Mouse (Mus musculus): ENCODE measurements at regions not wholly inside any gene's neighbourhood (a gene's known extent, or its start where the extent isn't known, plus 50 kb on each side); places are given as distances from the start of the nearest gene placed in this dataset.

DNA sequence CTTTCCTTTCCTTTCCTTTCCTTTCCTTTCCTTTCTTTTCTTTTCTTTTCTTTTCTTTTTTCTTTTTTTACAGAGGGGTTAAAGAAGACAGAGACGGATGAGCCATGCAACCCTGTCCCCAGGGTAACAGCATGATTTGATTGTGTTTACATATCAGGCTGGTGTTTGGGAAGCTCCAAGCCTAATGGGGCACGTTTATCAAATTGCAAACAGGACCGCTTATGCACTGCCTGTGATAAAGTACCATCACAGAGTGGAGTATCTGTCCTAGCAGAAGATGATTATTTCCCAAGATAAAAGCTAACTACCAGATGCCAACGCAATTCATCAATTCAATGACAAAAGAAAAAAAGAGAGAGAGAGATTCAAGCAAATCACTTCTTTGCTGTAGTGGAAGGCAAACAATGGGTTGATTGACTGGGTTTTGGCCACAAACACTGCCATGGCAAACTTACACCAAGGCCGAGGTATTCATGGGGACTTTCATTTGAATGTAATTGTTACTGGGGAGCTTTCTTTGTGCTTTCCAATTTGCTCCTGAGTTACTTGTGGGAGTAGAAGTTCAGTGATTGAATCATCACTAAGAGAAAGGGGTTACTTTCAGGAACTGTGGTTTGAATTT lies 1450.1 kb downstream of the Slc22a22 start:
- peak; percentile 6 for DNase-seq

DNA sequence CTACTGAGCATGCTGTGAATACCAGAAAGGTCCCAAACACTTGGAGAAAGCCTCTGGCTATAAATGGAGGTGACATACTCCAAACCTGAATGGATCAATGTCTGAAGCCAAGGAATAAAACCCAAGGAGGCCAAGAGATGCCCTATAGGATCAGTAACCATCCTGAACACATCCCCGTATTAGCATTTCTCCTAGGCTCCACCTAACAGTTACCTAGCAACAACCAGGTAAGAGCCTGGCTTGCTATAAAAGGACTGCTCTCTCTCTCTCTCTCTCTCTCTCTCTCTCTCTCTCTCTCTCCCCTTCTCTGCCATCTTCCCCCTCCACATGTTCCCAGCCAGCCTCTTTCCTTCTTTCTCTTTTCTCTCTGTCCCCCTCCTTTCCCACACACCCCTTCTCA lies 1452.7 kb downstream of the Slc22a22 start:
- no peak for DNase-seq

GRCm38 (mm10) chr15:56023862-56024484 lies 1453.5 kb downstream of the Slc22a22 start:
- no peak for DNase-seq

DNA sequence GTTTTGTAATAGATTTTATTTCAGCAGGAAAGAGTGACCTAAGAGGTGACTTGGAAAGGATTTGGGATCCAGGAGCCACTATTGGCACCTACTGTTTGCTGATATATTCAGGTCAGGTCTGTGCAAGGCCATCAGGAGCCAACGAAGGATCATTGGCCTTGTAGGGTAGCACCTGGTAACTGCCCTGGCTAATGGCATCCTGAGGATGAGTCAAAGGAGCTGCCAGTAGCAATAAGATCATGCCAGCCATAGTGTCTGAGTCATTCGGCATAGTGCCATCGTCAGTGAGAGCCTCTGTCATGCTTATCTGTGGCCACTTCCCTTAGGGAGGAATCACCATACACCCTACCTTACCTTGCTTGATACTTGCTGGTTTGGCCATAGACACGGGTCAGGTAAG lies 1455.1 kb downstream of the Slc22a22 start:
- DNase-seq, result no peak

DNA sequence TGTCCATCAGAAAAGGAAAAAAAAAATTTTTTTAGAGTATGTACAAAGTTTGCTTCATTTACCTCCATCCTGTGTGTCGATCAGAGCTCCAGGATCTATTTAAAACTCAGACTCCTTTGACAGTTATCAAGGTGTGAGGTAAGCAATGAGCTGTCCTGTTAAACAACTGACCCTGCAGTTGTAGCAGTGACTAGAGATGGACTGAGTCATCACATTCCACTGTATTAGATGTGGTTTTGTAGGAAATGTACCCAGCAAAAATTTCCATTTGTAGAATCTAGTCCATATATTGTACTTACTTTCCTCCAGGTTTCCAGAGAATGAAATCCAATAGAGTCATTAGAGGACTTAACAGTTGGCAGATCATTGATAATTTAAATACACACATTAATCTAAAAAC lies 1459.3 kb downstream of the Slc22a22 start:
- no peak for DNase-seq

DNA sequence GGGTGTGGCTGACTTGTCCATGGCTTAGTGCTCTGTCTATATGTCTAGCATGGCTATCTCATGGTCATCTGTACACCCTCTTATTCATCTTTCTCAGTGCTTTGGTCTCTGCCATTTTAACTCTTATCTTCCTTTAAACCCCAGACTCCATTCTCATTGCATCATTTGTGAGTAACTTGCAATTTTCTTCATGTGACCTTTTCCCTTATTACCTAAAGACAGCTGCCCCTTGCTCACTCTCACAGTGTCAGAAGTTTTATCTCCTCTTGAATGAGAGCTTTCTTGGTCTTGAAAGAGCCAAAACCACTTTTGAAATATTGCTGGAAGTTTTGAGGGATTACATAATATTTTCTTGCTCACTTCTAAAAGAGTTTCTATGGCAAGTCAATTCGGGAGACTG lies 1459.9 kb downstream of the Slc22a22 start:
- DNase-seq, result no peak

- DNase-seq, result no peak
These were observed 1461.4 kb downstream of the Slc22a22 start for GRCm38 (mm10) chr15:56016070-56016469.

DNA sequence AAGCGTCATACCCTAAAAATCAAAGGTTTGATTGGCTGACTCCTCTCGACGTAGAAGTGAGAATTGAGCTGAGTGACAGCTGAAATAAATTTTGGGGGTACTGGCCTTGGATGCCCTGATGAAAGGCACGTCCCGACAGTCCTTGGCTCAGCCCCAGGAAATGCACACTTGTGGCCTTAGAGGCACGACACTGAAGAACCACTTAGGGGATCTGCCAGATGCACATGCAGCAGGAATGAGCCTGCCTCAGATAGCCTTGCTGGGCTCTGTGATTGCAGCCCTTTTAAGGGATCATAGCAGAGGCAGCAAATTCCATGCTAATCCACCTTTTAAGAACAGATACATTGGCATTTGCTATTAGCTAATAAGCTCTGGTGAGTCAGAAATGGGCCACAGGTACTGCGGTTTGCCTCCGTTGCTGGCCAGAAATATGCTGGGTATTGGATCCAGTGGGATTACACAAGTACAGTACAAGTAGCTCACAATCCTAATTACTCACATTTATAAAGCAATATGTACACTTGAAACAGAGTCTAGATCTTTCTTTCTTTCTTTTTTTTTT lies 1463.3 kb downstream of the Slc22a22 start:
- peak; percentile 0 for DNase-seq

DNA sequence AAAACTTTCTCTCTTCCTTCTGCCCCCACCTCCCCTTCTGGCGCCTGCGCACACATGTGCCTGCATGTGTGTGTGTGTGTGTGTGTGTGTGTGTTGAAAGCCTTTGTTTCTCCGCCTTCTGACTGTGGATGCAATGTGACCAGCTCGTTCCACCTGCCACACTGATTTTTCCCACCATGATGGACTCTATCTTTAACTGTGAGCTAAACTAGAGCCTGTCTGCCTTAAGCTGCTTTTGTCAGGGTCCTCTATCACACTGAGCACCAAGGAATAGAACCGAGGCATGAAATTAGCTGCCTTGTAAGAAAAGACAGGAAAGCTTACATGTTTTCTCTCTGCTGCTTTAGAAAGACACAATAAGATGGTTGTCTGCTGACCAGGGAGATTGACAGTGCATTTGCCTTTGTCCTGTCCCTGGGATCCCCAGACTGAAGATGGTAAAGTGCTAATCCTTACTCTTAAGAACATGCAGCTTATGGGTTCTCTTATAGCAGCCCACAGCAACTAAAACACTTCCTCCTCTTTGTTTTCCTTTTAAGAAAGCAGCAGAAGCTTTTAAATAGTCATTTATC lies 1468.7 kb downstream of the Slc22a22 start:
- no peak for DNase-seq

GRCm38 (mm10) chr15:56007376-56007775 lies 1470.0 kb downstream of the Slc22a22 start:
- DNase-seq, result no peak

- DNase-seq, result no peak
These were observed 1472.1 kb downstream of the Slc22a22 start for GRCm38 (mm10) chr15:56005361-56005760.

GRCm38 (mm10) chr15:56003921-56004320 lies 1473.5 kb downstream of the Slc22a22 start:
- DNase-seq, result no peak

DNA sequence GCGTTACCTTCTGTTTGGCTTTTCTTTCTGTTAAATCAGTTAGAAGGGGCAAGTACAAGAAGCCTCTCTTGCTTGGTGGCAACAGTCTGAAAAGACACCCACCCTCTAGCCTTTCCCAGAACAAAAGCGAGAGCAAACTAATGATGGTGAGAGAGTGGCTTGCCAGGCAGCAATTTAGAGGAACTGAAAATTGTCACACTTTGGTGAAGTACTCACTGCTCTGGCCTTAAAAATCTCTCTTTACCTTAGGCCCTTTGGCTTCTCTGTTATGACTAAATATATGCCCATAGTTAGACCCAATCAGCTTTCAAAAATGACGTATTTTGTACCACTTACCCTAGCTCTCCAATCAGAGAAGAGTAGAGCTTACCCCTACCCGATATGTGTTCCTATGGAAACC lies 1477.8 kb downstream of the Slc22a22 start:
- DNase-seq, result no peak

- DNase-seq, result no peak
These were observed 1479.4 kb downstream of the Slc22a22 start for GRCm38 (mm10) chr15:55997977-55998376.

- DNase-seq, result no peak
These were observed 1482.7 kb downstream of the Slc22a22 start for GRCm38 (mm10) chr15:55994680-55995079.

- DNase-seq, result no peak
These were observed 1501.6 kb downstream of the Slc22a22 start for GRCm38 (mm10) chr15:55975843-55976242.

GRCm38 (mm10) chr15:55966780-55967179 lies 1510.6 kb downstream of the Slc22a22 start:
- DNase-seq, result peak; percentile 36

DNA sequence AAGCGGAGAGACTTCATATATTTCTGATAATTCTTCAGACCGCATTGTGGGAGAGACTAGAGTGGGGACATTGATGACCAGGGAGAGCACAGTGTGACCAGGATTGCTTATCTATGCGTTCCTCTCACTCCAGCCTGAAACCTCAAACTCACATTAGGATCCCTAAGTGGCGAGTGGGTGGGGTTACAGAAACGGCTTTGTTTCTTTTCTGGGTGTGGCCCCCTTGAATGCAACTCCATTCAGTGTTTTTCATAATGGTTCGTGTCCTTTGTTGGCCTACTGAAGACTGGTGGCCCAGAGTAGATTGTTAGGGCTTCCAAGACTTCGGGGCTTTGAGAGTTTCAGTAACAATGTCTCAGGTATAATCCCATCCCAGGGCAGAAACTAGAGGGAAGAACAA lies 1512.1 kb downstream of the Slc22a22 start:
- DNase-seq, result no peak

DNA sequence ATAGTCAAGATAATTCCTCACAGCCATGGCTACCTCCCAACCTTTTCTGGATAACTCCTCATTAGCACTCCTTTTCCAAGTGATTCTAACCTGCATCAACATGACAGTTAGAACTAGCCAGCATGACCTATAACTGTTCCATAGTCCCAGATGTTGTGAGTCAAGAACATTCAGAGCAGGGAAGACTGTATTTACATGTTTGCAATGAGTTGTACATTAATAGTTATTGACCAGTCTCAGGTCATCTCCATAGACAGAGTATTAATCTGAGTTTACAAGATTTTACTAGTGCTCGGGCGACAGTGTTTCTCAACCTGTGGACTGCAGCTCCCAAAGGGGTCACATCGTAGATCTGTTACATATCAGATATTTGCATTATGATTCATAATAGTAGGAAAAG lies 1515.3 kb downstream of the Slc22a22 start:
- no peak for DNase-seq

Measured in embryo, embryonic 11 days (tissue).